Mouse (Mus musculus) layer of hippocampus, adult 18-20 months (tissue): Measurements from ENCODE around the gene Med13l. TPM values are rescaled to one million over a fixed set of nuclear protein-coding genes. Genes with fewer than 3 reads are reported as not detected.

Experiments
- DNase-seq, 2 experiments: peaks; one replicate each; pipeline ENCODE4 v3.0.0; 2022; ENCODE audit warnings: low spot score in 2 of 2
- long read RNA-seq: library from polyadenylated mRNA; stranded (forward); transcript quantifications from one replicate; pipeline ENCODE4 v2.0.0, GENCODE M21; 2021
- total RNA-seq, 2 experiments: library from RNA; stranded (reverse); gene quantifications; 2 replicates each; pipeline ENCODE4 v1.2.3; 2021

Med13l gene
- 100 to 1,000 TPM; 113 TPM for total RNA-seq
- long read RNA-seq, partial matches to known transcripts: 16 of 20 reads
- long read RNA-seq, other reads (novel, unspliced or antisense): 4 of 20 reads

DNA sequence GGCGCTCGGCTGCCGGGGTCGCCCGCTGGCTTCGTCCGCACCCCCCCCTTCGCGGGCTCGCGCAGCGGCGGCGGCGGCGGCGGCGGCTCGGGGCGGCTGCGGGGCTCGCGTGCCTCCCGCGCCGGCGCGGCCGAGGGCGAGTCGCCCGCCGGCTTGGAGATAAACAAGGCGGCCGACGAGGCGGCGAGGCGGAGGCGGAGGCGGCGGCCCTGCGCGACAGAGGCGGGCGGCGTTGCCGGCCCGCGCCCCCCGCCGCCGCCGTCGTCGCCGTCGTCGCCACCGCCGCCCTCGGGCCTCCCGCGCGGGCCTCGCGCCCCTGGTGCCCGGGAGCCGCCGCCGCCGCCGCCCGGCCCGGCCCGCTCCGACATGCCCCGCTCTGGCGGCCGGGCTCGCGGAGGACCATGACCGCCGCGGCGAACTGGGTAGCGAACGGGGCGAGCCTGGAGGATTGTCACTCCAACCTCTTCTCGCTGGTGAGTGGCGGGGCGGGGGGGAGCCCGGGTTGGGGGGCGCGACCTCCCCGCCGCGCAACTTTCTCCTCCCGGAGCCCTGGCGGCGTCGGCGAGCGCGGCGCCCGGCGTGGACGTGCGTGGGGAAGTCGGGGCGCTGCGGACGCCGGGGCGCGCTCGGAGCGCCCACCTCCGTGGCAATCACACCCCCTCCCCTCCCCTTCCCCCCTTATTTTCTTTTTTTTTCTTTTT is at the start of gene Med13l:
TSS of gene Med13l (plus strand) at position 295 of the 701 bp plus-strand sequence.
- peak in 1 of 2 experiments; percentile 38 for DNase-seq

DNA sequence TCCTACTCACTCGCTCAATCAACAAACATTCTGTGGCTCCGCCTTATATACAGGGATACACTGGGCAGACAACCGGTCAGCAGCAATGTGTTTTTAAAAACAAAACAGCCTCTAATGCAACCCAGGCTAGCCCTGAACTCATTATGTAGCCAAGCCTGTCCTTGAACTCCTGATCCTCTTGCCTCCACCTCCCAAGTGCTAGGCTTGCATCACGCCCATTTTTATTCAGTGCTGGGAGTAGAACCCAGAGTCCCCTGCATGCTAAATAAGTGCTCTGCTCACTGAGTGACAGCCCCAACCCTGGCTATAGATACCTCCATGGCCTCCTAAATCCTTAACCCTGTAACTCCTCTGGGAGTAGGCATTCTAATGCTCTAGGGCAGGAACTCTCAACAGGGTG is 49.5 kb upstream of the Med13l start:
- DNase-seq: no peak

DNA sequence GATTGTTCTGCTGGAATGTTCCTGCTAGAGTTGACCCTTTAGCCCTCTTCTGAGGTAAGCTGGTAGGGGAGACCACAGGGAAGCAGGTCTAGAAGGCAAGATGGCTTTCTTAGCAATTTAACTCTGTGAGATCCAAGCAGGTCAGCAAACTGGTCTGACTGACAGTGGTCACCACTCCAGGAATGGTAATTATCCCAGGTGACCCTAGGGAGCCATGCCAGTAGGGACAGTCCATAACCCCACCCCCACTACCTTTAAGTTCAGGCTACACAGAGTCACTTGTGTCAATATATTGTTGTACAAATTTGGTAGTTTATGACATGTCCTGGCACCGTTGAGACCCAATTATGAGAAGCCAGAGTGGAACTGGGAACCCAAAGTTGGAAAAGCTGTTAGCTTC is 47.5 kb upstream of the Med13l start:
- DNase-seq: no peak

DNA sequence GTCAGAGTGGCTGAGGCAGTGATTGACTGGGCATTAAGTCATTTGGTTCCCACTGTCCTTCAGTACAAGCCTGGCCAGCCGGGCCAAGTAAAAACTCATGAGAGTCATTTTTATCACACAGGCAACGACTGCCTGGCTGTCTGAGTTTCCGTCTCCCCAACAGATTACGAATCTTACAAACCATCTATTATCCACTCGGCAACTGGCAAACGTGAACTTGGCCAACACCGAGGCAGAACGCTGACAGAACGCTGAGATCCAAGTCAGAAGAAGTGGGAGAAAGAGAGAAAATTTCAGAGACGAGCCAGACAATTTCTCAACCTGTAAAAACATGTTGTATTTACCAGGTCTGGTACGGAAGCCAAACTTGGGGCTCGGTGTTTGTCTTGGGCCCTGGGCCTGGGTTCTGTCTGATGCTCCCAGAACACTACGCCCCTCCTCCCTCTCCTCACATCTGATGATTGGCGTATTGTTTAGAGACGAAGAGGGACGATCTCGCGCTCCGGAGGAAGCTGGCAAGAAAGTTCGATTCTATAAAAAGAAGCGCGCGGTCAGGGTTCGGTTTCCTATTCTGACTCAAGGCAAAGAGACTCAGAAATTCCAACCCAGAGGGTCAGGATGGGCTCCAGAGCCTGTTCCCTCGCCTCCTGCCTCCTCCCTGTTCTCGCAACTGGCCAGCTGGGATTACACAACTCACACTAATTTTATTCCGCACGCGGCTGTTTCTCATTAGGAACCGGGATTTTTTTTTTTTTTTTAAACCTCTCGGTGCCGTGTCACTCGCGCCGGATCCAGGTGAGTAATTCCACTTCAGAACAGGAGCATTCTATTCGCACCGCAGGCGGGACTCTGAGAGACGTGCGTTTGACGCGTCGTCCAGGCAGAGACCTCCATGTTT is 46.6 kb upstream of the Med13l start:
- DNase-seq: peak; percentile 37 to 67

DNA sequence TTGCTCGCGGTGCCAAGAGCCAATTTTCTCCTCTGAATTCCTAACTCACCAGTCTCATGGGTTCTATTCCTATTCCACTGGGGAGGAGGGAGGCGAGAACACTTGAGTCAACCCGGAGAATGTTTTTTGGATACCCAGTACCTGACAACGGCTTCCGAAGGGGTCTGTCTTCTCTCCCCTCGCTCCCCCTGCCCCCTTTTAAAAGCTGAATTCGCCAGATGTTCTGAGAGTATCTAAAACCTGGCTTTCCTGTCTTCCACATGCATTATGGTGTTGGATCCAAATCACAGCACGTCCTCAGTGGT is 46.0 kb upstream of the Med13l start:
- peak in 1 of 2 experiments; percentile 28 for DNase-seq

DNA sequence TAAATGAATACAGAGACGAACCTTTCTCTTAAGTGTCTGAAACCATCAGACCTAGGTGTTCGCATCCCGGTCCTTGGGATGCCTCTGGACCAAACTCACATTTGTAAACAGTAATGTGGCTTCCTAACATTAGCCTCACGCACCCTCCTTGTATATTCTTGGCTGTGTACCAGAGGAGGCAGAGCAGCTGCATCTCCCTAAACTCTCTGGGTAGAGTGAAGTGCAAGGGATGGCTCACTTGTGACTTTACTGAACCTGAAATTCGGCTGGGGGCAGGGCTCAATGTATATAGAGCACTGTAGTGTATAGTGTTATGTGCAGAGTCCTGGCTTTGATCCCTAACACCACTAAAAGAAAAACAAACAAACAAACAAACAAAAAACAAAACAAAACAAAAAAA is 45.6 kb upstream of the Med13l start:
- no peak for DNase-seq

DNA sequence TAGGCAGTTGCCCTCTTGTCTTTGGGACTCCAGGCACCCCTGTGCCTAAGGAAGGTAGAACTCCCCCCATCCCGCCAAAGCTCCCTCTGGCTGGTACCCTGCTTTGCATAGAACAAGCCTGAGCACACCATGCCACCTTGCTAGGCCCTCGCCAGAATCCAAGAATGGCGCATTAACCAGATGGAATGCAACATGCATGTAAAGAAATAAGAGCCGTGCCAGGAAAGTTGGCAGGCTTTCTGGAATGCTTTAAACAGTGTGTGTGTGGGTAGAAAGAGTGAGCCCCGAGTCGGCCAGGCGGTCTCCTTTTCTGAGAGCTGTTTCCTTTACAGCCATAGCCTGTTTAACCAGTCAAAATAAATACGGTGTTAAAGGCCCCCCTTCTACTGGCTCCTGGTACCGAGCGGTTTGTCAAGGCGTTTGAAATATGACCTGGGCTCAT is 45.2 kb upstream of the Med13l start:
- peak; percentile 44 to 79 for DNase-seq

DNA sequence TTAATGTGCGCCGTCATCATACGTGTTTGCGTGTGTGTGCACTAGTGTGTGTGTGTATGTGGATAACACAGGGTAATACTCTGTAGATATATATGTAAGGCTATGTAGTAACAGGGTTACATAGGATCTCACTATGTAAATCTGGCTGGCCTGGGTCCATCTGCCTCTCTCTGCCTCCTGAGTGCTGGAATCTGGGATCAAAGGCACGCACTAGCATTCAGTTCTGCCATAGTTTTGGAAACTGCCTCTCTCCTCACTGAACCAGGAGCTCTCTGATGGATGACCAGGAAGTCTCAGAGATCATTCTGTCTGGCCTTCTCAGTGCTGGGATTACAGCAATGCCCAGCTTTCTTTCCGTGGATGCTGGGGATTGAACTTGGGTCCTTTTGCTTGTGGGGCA is 44.4 kb upstream of the Med13l start:
- DNase-seq: no peak

DNA sequence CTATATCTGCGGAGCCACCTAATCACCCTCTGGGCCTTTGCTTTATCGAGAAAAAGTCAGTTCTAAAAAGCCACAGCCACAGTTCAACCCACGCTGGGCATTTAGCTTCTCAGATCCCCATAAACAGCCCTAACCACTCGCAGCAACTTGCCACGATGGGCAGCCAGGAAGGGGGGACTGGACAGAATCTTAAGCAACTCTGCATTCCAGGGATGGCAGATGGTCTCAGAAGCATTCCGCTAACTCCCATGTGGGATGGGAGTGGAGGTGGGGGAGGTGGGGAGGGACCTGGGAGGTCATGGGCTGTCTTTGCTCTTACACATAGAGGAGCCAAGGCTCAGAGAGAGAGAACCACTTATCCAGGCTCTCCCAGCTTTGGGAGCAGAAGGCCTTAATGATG is 44.0 kb upstream of the Med13l start:
- DNase-seq: no peak

DNA sequence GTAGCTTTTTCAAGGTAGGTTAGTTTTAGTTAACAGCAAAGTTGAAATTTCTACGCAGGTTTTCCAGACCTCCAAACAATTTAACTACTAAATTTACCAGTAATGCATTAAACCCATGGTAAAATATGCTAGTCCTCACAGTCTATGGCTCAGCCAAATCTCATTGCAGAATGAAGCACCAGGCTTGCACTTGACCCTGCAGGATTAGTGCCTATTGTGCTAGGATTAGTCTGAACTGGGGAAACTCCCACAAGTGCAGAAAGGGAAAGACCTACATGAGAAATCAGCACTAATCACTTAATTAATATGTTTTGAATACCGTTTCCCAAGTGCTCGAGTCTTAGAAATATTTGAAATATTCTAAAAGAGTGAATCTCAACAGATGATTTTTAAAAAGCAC is 40.0 kb upstream of the Med13l start:
- no peak for DNase-seq

DNA sequence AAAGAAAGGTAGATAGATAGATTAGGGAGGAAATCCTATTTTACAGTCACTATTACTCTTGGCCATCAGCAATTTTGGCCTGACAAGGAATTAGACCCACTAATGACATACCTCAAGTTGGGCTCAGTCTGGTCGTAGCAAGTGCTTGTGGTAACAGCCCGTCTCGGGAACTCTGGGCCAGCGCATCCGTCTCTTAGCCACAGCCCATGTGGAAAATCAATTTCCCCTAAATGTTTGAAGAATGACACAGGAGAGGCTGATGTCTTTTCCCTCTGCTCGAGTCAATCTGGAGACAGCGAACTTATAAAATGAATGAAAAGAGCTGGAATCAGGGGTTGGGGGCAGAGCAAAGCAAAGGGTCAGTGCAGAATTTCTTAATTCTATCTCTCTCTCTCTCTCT is 36.1 kb upstream of the Med13l start:
- DNase-seq: no peak

DNA sequence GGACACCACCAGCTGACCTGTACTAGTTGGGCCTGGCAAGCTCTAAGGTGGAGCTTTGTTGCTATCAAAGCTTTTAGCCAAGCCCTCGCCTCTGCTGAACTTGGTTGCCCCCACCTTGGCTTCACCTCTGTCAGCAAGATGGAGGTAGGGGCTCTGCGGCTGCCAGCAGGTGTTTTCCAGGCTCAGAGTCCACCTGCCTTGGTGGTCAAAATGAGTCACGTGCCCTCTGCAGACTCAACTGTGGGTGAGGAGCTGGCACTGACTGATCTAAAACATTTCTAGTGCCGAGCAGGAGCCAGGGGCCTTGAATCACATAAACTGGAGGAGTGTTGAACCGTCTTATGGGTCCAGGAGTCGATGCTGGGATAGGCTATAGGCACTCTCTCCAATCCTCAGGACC is 34.8 kb upstream of the Med13l start:
- no peak for DNase-seq

DNA sequence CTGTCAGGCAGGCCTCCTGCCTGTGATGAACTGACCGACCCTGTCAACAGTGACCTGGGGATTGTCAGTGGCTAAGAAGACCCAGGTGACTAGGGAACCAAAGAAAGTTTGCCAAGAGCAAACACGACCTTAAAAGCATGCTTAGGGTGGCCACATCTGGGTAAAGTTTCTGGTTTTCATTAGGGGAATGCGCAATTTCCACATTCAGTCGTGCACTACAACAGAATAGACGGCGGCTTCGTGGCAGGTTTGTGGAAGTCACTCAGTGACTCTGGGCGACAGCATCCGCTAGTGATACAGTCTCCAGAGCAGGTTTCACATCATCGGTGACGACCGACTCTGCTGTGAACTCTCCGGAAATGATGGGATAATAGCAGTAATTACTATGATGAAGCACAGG is 34.0 kb upstream of the Med13l start:
- no peak for DNase-seq

DNA sequence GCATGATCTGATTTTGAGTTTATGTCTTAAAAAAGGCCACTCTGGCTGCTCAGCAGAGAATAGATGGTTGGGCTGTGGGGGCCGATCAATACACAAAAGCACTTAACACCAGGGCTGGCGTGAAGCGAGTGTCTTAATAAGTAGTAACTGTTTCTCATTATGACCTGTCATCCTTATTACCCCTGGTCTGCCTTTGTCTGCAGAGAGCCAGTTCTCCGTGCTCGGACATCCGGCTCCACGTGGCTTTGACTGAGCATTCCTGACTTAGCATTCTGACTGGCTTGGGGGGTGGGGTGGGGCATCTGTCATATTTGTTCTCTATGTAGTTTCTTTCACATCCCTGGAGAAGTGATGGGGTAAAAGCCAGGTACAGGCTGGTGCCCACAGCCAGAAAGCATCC is 31.2 kb upstream of the Med13l start:
- DNase-seq: no peak

DNA sequence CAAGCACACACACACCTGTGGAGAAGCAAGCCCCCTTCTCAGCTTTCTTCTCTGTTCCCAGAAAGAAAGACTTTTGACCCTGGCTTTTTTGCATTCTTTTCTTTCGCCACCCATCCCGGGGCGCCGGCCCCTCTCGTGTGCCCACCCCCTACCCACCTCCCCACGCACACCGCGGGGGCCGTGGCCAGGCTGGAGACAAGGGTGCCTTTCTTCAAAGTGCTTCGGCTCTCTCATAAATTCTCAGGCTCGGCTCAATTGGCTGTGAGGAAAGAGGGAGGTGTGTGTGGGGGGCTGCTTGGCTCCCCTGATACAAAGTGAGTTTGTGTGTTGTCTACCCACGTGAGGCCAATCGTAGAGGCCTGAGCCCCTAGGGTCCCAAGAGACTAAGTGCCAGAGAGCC is 28.4 kb upstream of the Med13l start:
- DNase-seq: no peak

DNA sequence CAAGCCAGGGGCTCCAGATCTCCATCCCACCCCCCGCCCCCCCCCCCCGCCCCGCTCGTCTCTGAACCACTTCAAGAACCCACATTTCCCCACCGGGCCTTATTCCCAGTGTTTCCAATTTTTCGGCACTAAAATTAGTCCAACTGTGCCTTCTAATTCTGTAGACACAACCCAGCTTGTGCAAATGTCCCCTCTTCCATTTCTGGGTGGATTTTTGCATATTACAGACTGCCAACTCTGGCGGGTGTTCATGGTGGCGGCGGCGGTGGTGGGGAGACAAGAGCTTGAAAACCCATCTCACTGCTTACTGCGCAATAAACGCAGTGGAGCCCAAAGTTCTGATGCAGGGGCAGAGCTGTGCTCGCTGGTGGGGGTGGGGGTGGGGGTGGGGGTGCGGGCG is 27.8 kb upstream of the Med13l start:
- DNase-seq: peak; percentile 58 to 72

DNA sequence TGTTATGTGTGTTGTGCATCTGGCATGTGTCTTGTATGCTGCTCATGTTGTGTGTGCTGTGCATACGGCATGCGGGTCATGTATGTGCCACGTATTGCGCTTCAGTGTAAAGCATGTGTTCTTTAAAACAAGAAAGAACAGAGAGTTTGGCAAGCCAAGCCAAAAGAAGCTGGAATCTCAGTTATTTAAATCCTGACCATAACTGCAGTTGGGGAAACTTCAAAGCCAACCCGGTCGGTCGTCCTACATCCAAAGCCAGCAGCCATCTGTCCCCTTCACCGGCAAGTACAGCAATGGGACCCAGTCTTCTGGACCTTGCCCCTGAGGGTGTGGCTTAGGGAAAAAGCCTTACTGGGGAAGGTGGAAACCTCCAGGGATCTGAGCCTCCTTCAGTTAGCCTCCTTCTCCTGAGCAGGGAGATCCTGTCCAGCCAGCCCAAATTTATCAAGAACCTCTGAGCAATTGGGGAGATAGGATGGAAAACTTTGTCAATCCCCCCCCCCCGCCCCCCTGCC is 26.0 kb upstream of the Med13l start:
- DNase-seq: no peak

DNA sequence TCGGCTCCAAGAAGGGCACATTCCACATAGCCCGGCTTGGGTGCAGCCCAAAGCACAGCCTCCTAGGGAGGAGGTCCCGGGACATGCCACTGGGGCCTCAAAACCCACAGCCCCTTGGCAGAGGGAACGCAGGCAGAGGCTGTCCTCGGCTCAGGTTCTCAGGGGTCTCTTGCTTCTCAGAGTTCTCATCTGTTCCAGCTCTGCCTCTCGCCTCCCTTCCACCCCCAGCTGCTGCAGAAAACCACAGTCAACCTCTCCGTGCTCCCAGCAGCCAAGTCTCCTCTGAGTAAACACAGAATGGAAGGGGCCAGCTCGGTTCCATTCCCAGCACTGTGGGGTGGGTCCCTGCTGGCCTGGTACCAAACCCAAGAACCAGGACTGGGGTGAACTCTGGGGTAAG is 25.3 kb upstream of the Med13l start:
- DNase-seq: no peak

DNA sequence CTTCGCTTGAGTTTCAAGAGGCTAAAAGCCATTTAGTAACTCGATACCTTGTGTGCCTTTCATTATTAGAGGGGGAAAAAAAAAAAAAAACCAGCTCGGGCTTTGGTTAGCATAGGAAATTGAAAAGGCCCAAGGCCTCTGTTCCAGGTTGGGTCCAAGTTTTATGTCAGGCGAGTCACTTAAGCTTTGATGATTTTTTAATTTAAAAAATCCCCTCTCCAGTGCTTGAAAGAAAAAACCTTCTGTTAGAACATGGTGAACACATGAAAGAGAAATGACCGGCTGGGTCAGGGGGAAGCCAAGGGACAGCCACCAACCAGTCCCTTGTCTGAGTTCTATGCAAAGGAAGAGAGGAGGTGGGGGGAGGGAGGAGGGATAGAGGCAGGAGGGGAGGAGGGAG is 22.0 kb upstream of the Med13l start:
- DNase-seq: no peak

DNA sequence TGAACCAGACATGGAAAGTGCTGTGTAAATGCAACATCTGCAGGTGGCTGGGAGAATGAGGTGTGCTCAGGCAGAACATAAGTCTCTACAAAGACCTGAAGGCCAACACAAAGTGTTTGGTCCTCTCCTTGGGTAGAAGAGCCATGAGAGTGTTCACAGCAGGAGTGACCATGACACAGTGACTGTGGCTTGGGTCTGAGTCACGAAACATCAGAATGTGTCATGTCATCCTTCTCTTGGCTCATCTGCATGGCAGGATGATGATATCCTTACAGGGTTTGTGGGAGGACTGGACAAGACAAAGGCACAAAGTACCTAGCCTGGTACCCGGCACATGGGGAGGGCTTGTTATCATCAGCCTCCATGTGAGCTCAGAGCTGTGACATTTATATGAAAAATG is 16.7 kb upstream of the Med13l start:
- no peak for DNase-seq

DNA sequence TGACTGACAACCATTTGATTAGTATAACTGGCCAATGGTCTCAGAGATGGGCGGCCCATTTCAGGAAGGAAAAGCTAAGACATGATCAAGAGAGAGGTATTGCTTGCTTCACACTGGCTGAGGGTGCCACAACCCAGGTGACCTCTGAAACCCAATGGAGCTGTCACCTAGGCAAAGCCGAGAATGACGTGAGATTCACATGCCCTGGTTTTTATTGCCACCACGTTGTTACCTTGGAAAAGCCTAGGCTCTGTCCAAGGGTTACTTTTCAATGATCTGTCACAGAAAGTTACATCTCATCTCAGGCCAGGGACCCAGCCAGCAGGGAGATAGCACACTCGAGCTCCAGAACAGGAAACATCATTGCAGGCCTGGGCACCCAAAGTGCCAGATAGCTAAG is 10.0 kb upstream of the Med13l start:
- no peak for DNase-seq

DNA sequence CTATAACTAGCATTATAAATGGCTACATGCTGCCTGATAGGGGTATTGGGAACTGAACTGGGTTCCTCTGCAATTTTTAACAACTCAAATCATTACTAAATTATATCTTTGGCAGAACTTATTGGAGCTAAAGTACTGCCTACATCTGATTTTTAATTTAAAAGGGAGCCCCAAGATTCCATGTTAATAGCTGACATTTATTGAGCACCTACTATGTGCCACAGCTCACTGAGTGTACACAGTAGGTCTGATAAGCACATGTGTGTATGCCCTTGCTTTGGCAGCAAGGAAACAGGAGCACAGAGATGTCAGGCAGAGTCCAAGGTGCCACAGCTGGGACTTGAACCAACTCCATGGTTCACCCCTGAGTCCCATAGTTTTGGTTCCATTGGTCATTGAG is 7.2 kb upstream of the Med13l start:
- no peak for DNase-seq
